In the genomic region with DNA sequence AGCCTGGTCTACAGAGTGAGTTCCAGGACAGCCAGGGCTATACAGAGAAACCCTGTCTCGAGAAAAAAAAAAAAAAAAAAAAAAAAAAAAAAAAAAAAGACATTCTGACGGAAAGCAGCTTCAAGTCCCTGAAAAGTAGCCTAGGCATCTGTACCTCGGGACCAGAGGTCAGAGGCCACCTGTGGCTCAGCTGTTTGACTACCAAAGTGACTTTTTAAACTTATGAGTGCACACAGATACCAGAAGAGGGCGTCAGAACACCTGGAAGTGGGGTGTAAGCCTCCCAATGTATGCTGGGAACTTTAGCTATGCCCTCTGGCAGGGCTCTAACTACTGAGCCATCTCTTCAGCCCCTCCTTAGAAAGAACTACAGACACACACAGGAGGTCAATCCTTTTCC, we compare ENCODE assay signal across 21 mouse cellular contexts. TPM values are rescaled to one million over a fixed set of nuclear protein-coding genes. Genes with fewer than 3 reads are reported as not detected.
DNase-seq lines count a peak whose midpoint lies in the region; ATAC-seq and TF ChIP-seq lines count a peak whose summit lies in the region.
"Had no signal": no experiment of that assay in that cellular context is flagged by ENCODE, and none has a peak within 500 bp of the region (broad histone marks: within the 10 kb centered on the region; RNA-seq: fewer than 3 reads in every experiment).

No protein-coding gene starts in this region.

- no peak for DNase-seq in kidney, adult 2 months
- peak; percentile 60 for DNase-seq in A20 (ENCODE audit: low read depth, low spot score)
- no peak for DNase-seq in MEL (ENCODE audit: low read depth, low spot score)
- DNase-seq in right cerebral cortex, postnatal 4 days = no peak
- no peak for DNase-seq in embryonic facial prominence, embryonic 10.5 days (ENCODE audit: low spot score)
- DNase-seq in right cerebral cortex, adult 18-20 months = no peak
- DNase-seq: adrenal gland, adult 2 months; cerebellum, adult 18-20 months; heart, postnatal 4 days; lung, adult 2 months; lung, postnatal 4 days; right cerebral cortex, postnatal 25 days; thymus, postnatal 36 days had no signal

- H3K9me3 ChIP-seq in kidney, embryonic 14.5 days (ENCODE audit: control insufficient read depth, low read length) = no peaks in the 10 kb centered on the region
- H3K9me3 ChIP-seq in MEL (replicated peaks; ENCODE audit: insufficient read depth, low read length) = no peaks in the 10 kb centered on the region
- no peaks in the 10 kb centered on the region for H3K9me3 ChIP-seq in embryonic facial prominence, embryonic 10.5 days
- H3K9me3 ChIP-seq: forebrain, embryonic 10.5 days; heart, embryonic 12.5 days; limb, embryonic 10.5 days; midbrain, embryonic 13.5 days had no signal

- no peak for ATAC-seq in kidney, embryonic 14.5 days (ENCODE audit: low FRiP score, low TSS enrichment)
- 0 out of 2 replicates have a peak, but pooled peaks have one; percentile 27 for ATAC-seq in megakaryocyte, adult 5-6 weeks (ENCODE audit: poor library complexity, severe bottlenecking)
- ATAC-seq: hindbrain, postnatal 0 days; midbrain, embryonic 13.5 days had no signal

- peak; percentile 29 for TF ChIP-seq RAD21 in MEL (IDR thresholded peaks at IDR 0.05; ENCODE audit: low read depth, low read length)

- H3K4me1 ChIP-seq in kidney, adult 2 months (ENCODE audit: control insufficient read depth, insufficient read depth, low read length) = peaks cover 13% of the 10 kb centered on the region; the same call in 1 of the 2 replicates
- H3K4me1 ChIP-seq in kidney, embryonic 14.5 days (ENCODE audit: control insufficient read depth, insufficient read depth, low read length) = no peaks in the 10 kb centered on the region
- H3K4me1 ChIP-seq in MEL (ENCODE audit: control insufficient read depth in 1 of 2, insufficient read depth in 2 of 2, low read length in 2 of 2) = peaks cover 0 to 8% of the 10 kb centered on the region in 2 experiments; a peak in 2 of 4 replicates
- no peaks in the 10 kb centered on the region for H3K4me1 ChIP-seq in embryonic facial prominence, embryonic 10.5 days
- H3K4me1 ChIP-seq: forebrain, embryonic 10.5 days; heart, embryonic 12.5 days; limb, embryonic 10.5 days; midbrain, embryonic 13.5 days had no signal

- TF ChIP-seq POLR2A in kidney, adult 2 months (IDR thresholded peaks at IDR 0.05; ENCODE audit: low read depth, low read length) = no peak
- TF ChIP-seq POLR2A in MEL (IDR thresholded peaks at IDR 0.05; ENCODE audit: control insufficient read depth in 1 of 2, insufficient read depth in 1 of 2, low read depth in 1 of 2, low read length in 2 of 2, poor library complexity in 1 of 2) = no peak

- H3K27ac ChIP-seq in kidney, adult 2 months (ENCODE audit: insufficient read depth, low read depth, low read length) = peak overlapping the region; percentile 51; the same call in 1 of the 2 replicates
- H3K27ac ChIP-seq in kidney, embryonic 14.5 days (ENCODE audit: low read depth, low read length) = no peak overlapping the region
- H3K27ac ChIP-seq in MEL (ENCODE audit: control insufficient read depth, low read depth, low read length) = peak overlapping the region; percentile 50; the same call in 1 of the 2 replicates
- no peak overlapping the region for H3K27ac ChIP-seq in embryonic facial prominence, embryonic 10.5 days (replicated peaks)
- H3K27ac ChIP-seq: forebrain, embryonic 10.5 days; hindbrain, postnatal 0 days; limb, embryonic 10.5 days; midbrain, embryonic 13.5 days had no signal

- H3K79me2 ChIP-seq in MEL (ENCODE audit: control insufficient read depth, insufficient read depth, low read length, poor library complexity) = no peaks in the 10 kb centered on the region

- H3K4me3 ChIP-seq in kidney, adult 2 months (ENCODE audit: insufficient read depth, low read depth, low read length) = no peak overlapping the region
- H3K4me3 ChIP-seq in kidney, embryonic 14.5 days (ENCODE audit: low read length) = no peak overlapping the region
- no peak overlapping the region for H3K4me3 ChIP-seq in MEL (ENCODE audit: control insufficient read depth in 1 of 2, insufficient read depth in 1 of 2, low read depth in 2 of 2, low read length in 2 of 2)
- no peak overlapping the region for H3K4me3 ChIP-seq in embryonic facial prominence, embryonic 10.5 days
- H3K4me3 ChIP-seq: forebrain, embryonic 10.5 days; heart, embryonic 12.5 days; limb, embryonic 10.5 days; midbrain, embryonic 13.5 days had no signal

- H3K27me3 ChIP-seq in kidney, adult 2 months (replicated peaks; ENCODE audit: control insufficient read depth, insufficient read depth, low read length) = no peaks in the 10 kb centered on the region
- no peaks in the 10 kb centered on the region for H3K27me3 ChIP-seq in kidney, embryonic 14.5 days (ENCODE audit: control insufficient read depth, insufficient read depth, low read length)
- H3K27me3 ChIP-seq in MEL (ENCODE audit: control insufficient read depth in 1 of 2, insufficient read depth in 2 of 2, low read length in 2 of 2) = no peaks in the 10 kb centered on the region
- no peaks in the 10 kb centered on the region for H3K27me3 ChIP-seq in embryonic facial prominence, embryonic 10.5 days (replicated peaks; ENCODE audit: low read depth, poor library complexity, severe bottlenecking)
- H3K27me3 ChIP-seq: heart, embryonic 12.5 days; midbrain, embryonic 13.5 days had no signal

- no peak for TF ChIP-seq EP300 in MEL (IDR thresholded peaks at IDR 0.05; ENCODE audit: low read depth in 1 of 2, low read length in 2 of 2)

- 0 out of 2 replicates have a peak, but pooled peaks have one; percentile 21 for TF ChIP-seq CTCF in kidney, adult 2 months (conservative IDR thresholded peaks at IDR 0.05; ENCODE audit: insufficient read depth, insufficient read length, low read depth, low read length)
- peak; percentile 9 to 37 (median 15); a peak in 2 of 6 replicates for TF ChIP-seq CTCF in MEL (IDR thresholded peaks at IDR 0.05 in 2 of 3, conservative IDR thresholded peaks at IDR 0.05 in 1 of 3; ENCODE audit: control insufficient read depth in 1 of 3, insufficient read depth in 1 of 3, low read depth in 2 of 3, low read length in 3 of 3, poor library complexity in 1 of 3, severe bottlenecking in 1 of 3)

- H3K4me2 ChIP-seq in kidney, embryonic 14.5 days (replicated peaks; ENCODE audit: low read depth, low read length) = no peak overlapping the region
- H3K4me2 ChIP-seq: heart, embryonic 12.5 days; midbrain, embryonic 13.5 days had no signal

- 32% methylated on average over 4 of the region's 4 CpGs for WGBS in kidney, adult 2 months
- 49% methylated on average over 3 of the region's 4 CpGs for WGBS in kidney, embryonic 14.5 days
- WGBS in embryonic facial prominence, embryonic 10.5 days = 52% methylated on average over 4 of the region's 4 CpGs

- H3K9ac ChIP-seq in kidney, embryonic 14.5 days (ENCODE audit: low read depth, low read length) = no peak overlapping the region
- no peak overlapping the region for H3K9ac ChIP-seq in MEL (ENCODE audit: control insufficient read depth, low read depth, low read length, poor library complexity, severe bottlenecking)
- H3K9ac ChIP-seq: heart, embryonic 12.5 days; midbrain, embryonic 13.5 days had no signal

- no peaks in the 10 kb centered on the region for H3K36me3 ChIP-seq in kidney, adult 2 months (ENCODE audit: control insufficient read depth, insufficient read depth, low read length)
- H3K36me3 ChIP-seq in kidney, embryonic 14.5 days (ENCODE audit: control insufficient read depth, insufficient read depth, low read length) = no peaks in the 10 kb centered on the region
- H3K36me3 ChIP-seq in MEL (ENCODE audit: control insufficient read depth in 1 of 2, insufficient read depth in 2 of 2, low read length in 2 of 2) = peaks cover 0 to 3% of the 10 kb centered on the region in 2 experiments; a peak in 2 of 4 replicates
- no peaks in the 10 kb centered on the region for H3K36me3 ChIP-seq in embryonic facial prominence, embryonic 10.5 days (replicated peaks)
- H3K36me3 ChIP-seq: forebrain, embryonic 10.5 days; heart, embryonic 12.5 days; limb, embryonic 10.5 days; midbrain, embryonic 13.5 days had no signal

TF ChIP-seq in MEL, 35 proteins besides CTCF, POLR2A, EP300 and RAD21:
- 0 out of 2 replicates have a peak, but pooled peaks have one; percentile 10 for TF ChIP-seq ZC3H11A (IDR thresholded peaks at IDR 0.05; ENCODE audit: low read depth, low read length)
- TF ChIP-seq MAZ (IDR thresholded peaks at IDR 0.05; ENCODE audit: low read depth, low read length) = no peak
- peak; percentile 57 for TF ChIP-seq ZNF384 (IDR thresholded peaks at IDR 0.05; ENCODE audit: low read depth, low read length)

RNA-seq across cellular contexts. Expression of a gene that starts 14.3 kb away (rescaled TPM):
- 6.4 and 13.1 TPM in 2 replicates for polyA plus RNA-seq in kidney, adult 2 months (2012; rRNA removed)
- 12.7 TPM in 2 replicates for polyA plus RNA-seq in kidney, embryonic 14.5 days (2014; fragmentation: Nextera tagmentation; extraction: Ambion mirVana)
- 8.4 and 9.1 TPM in 2 replicates for total RNA-seq in MEL (2012; rRNA removed)
- 10 to 100 TPM in 1 of 2 experiments, not detected in 1; 13.5 TPM for polyA plus RNA-seq in MEL (2012; ENCODE audit: insufficient read depth in 1 of 2, insufficient read length in 2 of 2, low read depth in 1 of 2, low replicate concordance in 2 of 2, missing spikeins in 1 of 2)
- total RNA-seq in megakaryocyte, adult 5-6 weeks (2015) = 44.4 and 45.1 TPM in 2 replicates
- total RNA-seq in megakaryocyte, adult 5-6 weeks (2017) = 51.2 and 59.3 TPM in 2 replicates
- polyA plus RNA-seq in embryonic facial prominence, embryonic 10.5 days (2016; fragmentation: Nextera tagmentation; extraction: Ambion mirVana) = 14.6 and 15.8 TPM in 2 replicates

RNA-seq across cellular contexts. Expression of a gene that starts 34.3 kb away (rescaled TPM):
- 75.8 and 91.5 TPM in 2 replicates for polyA plus RNA-seq in kidney, adult 2 months (2012; rRNA removed)
- 281 and 296 TPM in 2 replicates for polyA plus RNA-seq in kidney, embryonic 14.5 days (2014; fragmentation: Nextera tagmentation; extraction: Ambion mirVana)
- 305 and 329 TPM in 2 replicates for total RNA-seq in MEL (2012; rRNA removed)
- polyA plus RNA-seq in MEL (2012; ENCODE audit: insufficient read depth in 1 of 2, insufficient read length in 2 of 2, low read depth in 1 of 2, low replicate concordance in 2 of 2, missing spikeins in 1 of 2) = 100 to 1,000 TPM in 1 of 2 experiments, not detected in 1; 420 TPM
- 354 and 364 TPM in 2 replicates for total RNA-seq in megakaryocyte, adult 5-6 weeks (2015)
- 189 and 193 TPM in 2 replicates for total RNA-seq in megakaryocyte, adult 5-6 weeks (2017)
- polyA plus RNA-seq in embryonic facial prominence, embryonic 10.5 days (2016; fragmentation: Nextera tagmentation; extraction: Ambion mirVana) = 296 and 318 TPM in 2 replicates

RNA-seq across cellular contexts. Expression of a gene that starts 51.7 kb away (rescaled TPM):
- 0.09 and 0.14 TPM in 2 replicates for polyA plus RNA-seq in kidney, adult 2 months (2012; rRNA removed)
- 0.31 and 0.36 TPM in 2 replicates for polyA plus RNA-seq in kidney, embryonic 14.5 days (2014; fragmentation: Nextera tagmentation; extraction: Ambion mirVana)
- total RNA-seq in MEL (2012; rRNA removed) = 1.4 and 1.6 TPM in 2 replicates
- 1 to 10 TPM in 1 of 2 experiments, not detected in 1; 4.7 TPM for polyA plus RNA-seq in MEL (2012; ENCODE audit: insufficient read depth in 1 of 2, insufficient read length in 2 of 2, low read depth in 1 of 2, low replicate concordance in 2 of 2, missing spikeins in 1 of 2)
- total RNA-seq in megakaryocyte, adult 5-6 weeks (2015) = 1.1 and 1.8 TPM in 2 replicates
- 1.3 and 3.5 TPM in 2 replicates for total RNA-seq in megakaryocyte, adult 5-6 weeks (2017)
- not detected in 2 replicates for polyA plus RNA-seq in embryonic facial prominence, embryonic 10.5 days (2016; fragmentation: Nextera tagmentation; extraction: Ambion mirVana)
- total RNA-seq: adrenal gland, adult 2 months had no signal
- polyA plus RNA-seq: adrenal gland, adult 2 months; forebrain, embryonic 10.5 days; hindbrain, postnatal 0 days; limb, embryonic 10.5 days; midbrain, embryonic 13.5 days; stomach, embryonic 16.5 days had no signal

Comparison
In these comparisons a context has a peak if more than half of its experiments do, and no peak if none do; other contexts are left out.
1. H3K27ac ChIP-seq: peak in kidney, adult 2 months (single experiment) and MEL (single experiment); none in kidney, embryonic 14.5 days (single experiment) and embryonic facial prominence, embryonic 10.5 days (single experiment).